Mouse (Mus musculus) frontal cortex, postnatal 25 days (tissue): ENCODE results near the gene Bcl11a.
A peak's percentile ranks its signal among the peaks of the same experiment; 100 is the strongest.

Experiments used
- DNase-seq, 2 experiments: peaks; one replicate each; pipeline ENCODE4 v3.0.0; 2022; ENCODE audit warnings: low spot score in 2 of 2

Gene Bcl11a

GRCm38 (mm10) chr11:24153049-24153448 is 75.2 kb downstream of the Bcl11a start:
- DNase-seq, result no peak

GRCm38 (mm10) chr11:24158026-24158425 is 80.2 kb downstream of the Bcl11a start:
- no peak for DNase-seq

GRCm38 (mm10) chr11:24159656-24160055 is 81.8 kb downstream of the Bcl11a start:
- DNase-seq, result no peak

- DNase-seq, result no peak
These were observed 83.6 kb downstream of the Bcl11a start for GRCm38 (mm10) chr11:24161458-24161857.

- DNase-seq, result peak in 1 of 2 experiments; percentile 42
These were observed 84.2 kb downstream of the Bcl11a start for GRCm38 (mm10) chr11:24162056-24162455.

GRCm38 (mm10) chr11:24163072-24163471 is 85.2 kb downstream of the Bcl11a start:
- DNase-seq, result no peak

GRCm38 (mm10) chr11:24164065-24164464 is 86.2 kb downstream of the Bcl11a start:
- DNase-seq, result no peak

- no peak for DNase-seq
These were observed 93.9 kb downstream of the Bcl11a start for GRCm38 (mm10) chr11:24171675-24172285.

- no peak for DNase-seq
These were observed 94.7 kb downstream of the Bcl11a start for GRCm38 (mm10) chr11:24172585-24172984.

GRCm38 (mm10) chr11:24174161-24174792 is 96.4 kb downstream of the Bcl11a start:
- DNase-seq, result no peak

- no peak for DNase-seq
These were observed 99.6 kb downstream of the Bcl11a start for GRCm38 (mm10) chr11:24177458-24177857.

GRCm38 (mm10) chr11:24178823-24179476 is 101.1 kb downstream of the Bcl11a start:
- DNase-seq, result no peak

- DNase-seq, result no peak
These were observed 102.2 kb downstream of the Bcl11a start for GRCm38 (mm10) chr11:24180040-24180439.

- no peak for DNase-seq
These were observed 105.6 kb downstream of the Bcl11a start for GRCm38 (mm10) chr11:24183501-24183900.

GRCm38 (mm10) chr11:24184932-24185331 is 107.1 kb downstream of the Bcl11a start:
- no peak for DNase-seq

GRCm38 (mm10) chr11:24190411-24190810 is 112.6 kb downstream of the Bcl11a start:
- no peak for DNase-seq

GRCm38 (mm10) chr11:24196460-24197190 is 118.8 kb downstream of the Bcl11a start:
- no peak for DNase-seq

GRCm38 (mm10) chr11:24197424-24197823 is 119.6 kb downstream of the Bcl11a start:
- no peak for DNase-seq

GRCm38 (mm10) chr11:24199560-24199959 is 121.7 kb downstream of the Bcl11a start:
- no peak for DNase-seq

GRCm38 (mm10) chr11:24200310-24200709 is 122.5 kb downstream of the Bcl11a start:
- no peak for DNase-seq

- no peak for DNase-seq
These were observed 123.4 kb downstream of the Bcl11a start for GRCm38 (mm10) chr11:24201223-24201622.

- no peak for DNase-seq
These were observed 124.9 kb downstream of the Bcl11a start for GRCm38 (mm10) chr11:24202641-24203361.
